In genomic region chr17:70363561-70363960, GRCm38 (mm10) we compare ENCODE assay signal across 13 mouse cellular contexts.
DNase-seq lines count a peak whose midpoint lies in the region; ATAC-seq lines count a peak whose summit lies in the region.
"Had no signal": no experiment of that assay in that cellular context is flagged by ENCODE, and none has a peak within 500 bp of the region (broad histone marks: within the 10 kb centered on the region; RNA-seq: fewer than 3 reads in every experiment).

No protein-coding gene starts in this region.

- no peak for ATAC-seq in midbrain, embryonic 14.5 days (ENCODE audit: low FRiP score, low TSS enrichment)
- no peak for ATAC-seq in midbrain, embryonic 13.5 days
- ATAC-seq in megakaryocyte-erythroid progenitor cell, adult 5-6 weeks (replicated peaks; ENCODE audit: low FRiP score, low TSS enrichment, poor library complexity, severe bottlenecking) = no peak

- no peak overlapping the region for H3K27ac ChIP-seq in midbrain, embryonic 14.5 days (replicated peaks; ENCODE audit: low read depth, low read length)
- H3K27ac ChIP-seq in midbrain, embryonic 13.5 days = no peak overlapping the region
- H3K27ac ChIP-seq in heart, embryonic 10.5 days = no peak overlapping the region
- H3K27ac ChIP-seq: embryonic facial prominence, embryonic 13.5 days; heart, embryonic 13.5 days; kidney, postnatal 0 days; liver, embryonic 13.5 days had no signal

- no peak overlapping the region for H3K4me3 ChIP-seq in midbrain, embryonic 14.5 days (replicated peaks; ENCODE audit: low read depth, low read length)
- H3K4me3 ChIP-seq in midbrain, embryonic 13.5 days (replicated peaks) = no peak overlapping the region
- H3K4me3 ChIP-seq in heart, embryonic 10.5 days = no peak overlapping the region
- H3K4me3 ChIP-seq: embryonic facial prominence, embryonic 13.5 days; heart, embryonic 13.5 days; liver, embryonic 13.5 days had no signal

- H3K4me2 ChIP-seq in midbrain, embryonic 14.5 days (ENCODE audit: low read length) = no peak overlapping the region
- H3K4me2 ChIP-seq in midbrain, embryonic 13.5 days (replicated peaks) = no peak overlapping the region
- H3K4me2 ChIP-seq: embryonic facial prominence, embryonic 13.5 days; heart, embryonic 13.5 days; liver, embryonic 13.5 days had no signal

- WGBS in midbrain, embryonic 14.5 days = 73% methylated on average over 3 of the region's 3 CpGs
- WGBS in midbrain, embryonic 13.5 days = 68% methylated on average over 3 of the region's 3 CpGs
- 77% methylated on average over 3 of the region's 3 CpGs for WGBS in heart, embryonic 10.5 days

- H3K9me3 ChIP-seq in midbrain, embryonic 14.5 days (ENCODE audit: control insufficient read depth, low read length) = no peaks in the 10 kb centered on the region
- H3K9me3 ChIP-seq in midbrain, embryonic 13.5 days = no peaks in the 10 kb centered on the region
- H3K9me3 ChIP-seq in heart, embryonic 10.5 days = no peaks in the 10 kb centered on the region
- H3K9me3 ChIP-seq: embryonic facial prominence, embryonic 13.5 days; heart, embryonic 13.5 days; liver, embryonic 13.5 days had no signal

- H3K36me3 ChIP-seq in midbrain, embryonic 14.5 days (ENCODE audit: control insufficient read depth, insufficient read depth, low read length) = no peaks in the 10 kb centered on the region
- no peaks in the 10 kb centered on the region for H3K36me3 ChIP-seq in midbrain, embryonic 13.5 days
- H3K36me3 ChIP-seq in heart, embryonic 10.5 days = no peaks in the 10 kb centered on the region
- H3K36me3 ChIP-seq: embryonic facial prominence, embryonic 13.5 days; heart, embryonic 13.5 days; liver, embryonic 13.5 days had no signal

- H3K27me3 ChIP-seq in midbrain, embryonic 14.5 days (ENCODE audit: control insufficient read depth, insufficient read depth, low read length) = no peaks in the 10 kb centered on the region
- H3K27me3 ChIP-seq in midbrain, embryonic 13.5 days = no peaks in the 10 kb centered on the region
- H3K27me3 ChIP-seq in heart, embryonic 10.5 days (ENCODE audit: insufficient read depth, poor library complexity, severe bottlenecking) = no peaks in the 10 kb centered on the region
- H3K27me3 ChIP-seq: embryonic facial prominence, embryonic 13.5 days; heart, embryonic 13.5 days; liver, embryonic 13.5 days had no signal

- H3K4me1 ChIP-seq in midbrain, embryonic 14.5 days (ENCODE audit: control insufficient read depth, insufficient read depth, low read length) = no peaks in the 10 kb centered on the region
- no peaks in the 10 kb centered on the region for H3K4me1 ChIP-seq in midbrain, embryonic 13.5 days (replicated peaks)
- H3K4me1 ChIP-seq in heart, embryonic 10.5 days = no peaks in the 10 kb centered on the region
- H3K4me1 ChIP-seq: embryonic facial prominence, embryonic 13.5 days; heart, embryonic 13.5 days; liver, embryonic 13.5 days had no signal

- peak; percentile 31 for DNase-seq in midbrain, embryonic 14.5 days
- peak; percentile 80 to 89 for DNase-seq in cerebellum, postnatal 14 days
- DNase-seq in layer of hippocampus, adult 9-11 months = peak; percentile 85
- DNase-seq in right cerebral cortex, postnatal 25 days = peak; percentile 73
- DNase-seq in gastrocnemius, adult 8-10 months (ENCODE audit: low spot score in 2 of 2) = no peak
- no peak for DNase-seq in heart, embryonic 10.5 days (ENCODE audit: low spot score)
- DNase-seq: adrenal gland, postnatal 10 days; liver, embryonic 13.5 days had no signal

- no peak overlapping the region for H3K9ac ChIP-seq in midbrain, embryonic 14.5 days (replicated peaks; ENCODE audit: low read length)
- no peak overlapping the region for H3K9ac ChIP-seq in midbrain, embryonic 13.5 days (replicated peaks)
- H3K9ac ChIP-seq: embryonic facial prominence, embryonic 13.5 days; heart, embryonic 13.5 days; liver, embryonic 13.5 days had no signal

Comparison
In these comparisons a context has a peak if more than half of its experiments do, and no peak if none do; other contexts are left out.
1. DNase-seq: peak in midbrain, embryonic 14.5 days (single experiment), cerebellum, postnatal 14 days (2 of 2), layer of hippocampus, adult 9-11 months (single experiment) and right cerebral cortex, postnatal 25 days (single experiment); none in gastrocnemius, adult 8-10 months (0 of 2) and heart, embryonic 10.5 days (single experiment).